Mouse (Mus musculus): ENCODE results near the gene Angptl2.

Gene Angptl2

DNA sequence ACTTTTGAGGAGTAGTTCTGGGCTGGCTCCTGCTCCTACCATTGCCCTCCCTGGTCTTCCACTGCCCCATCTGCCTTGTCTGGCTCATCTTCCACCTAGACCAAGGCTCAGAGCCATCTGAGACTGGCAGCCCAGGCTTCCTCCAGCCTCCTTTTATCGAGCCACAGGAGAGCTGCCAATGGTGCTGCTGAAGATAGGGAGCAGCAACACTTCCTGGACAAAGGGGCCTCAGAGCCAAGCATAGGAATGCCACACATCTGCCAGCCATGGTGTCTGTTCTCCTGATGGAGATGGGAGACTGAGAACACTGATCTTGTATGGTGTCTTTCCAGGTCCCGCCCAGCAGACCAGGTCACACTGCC lies 53.2 kb downstream of the Angptl2 start:
- in situ Hi-C loops (cut with MboI), result no loop called here

DNA sequence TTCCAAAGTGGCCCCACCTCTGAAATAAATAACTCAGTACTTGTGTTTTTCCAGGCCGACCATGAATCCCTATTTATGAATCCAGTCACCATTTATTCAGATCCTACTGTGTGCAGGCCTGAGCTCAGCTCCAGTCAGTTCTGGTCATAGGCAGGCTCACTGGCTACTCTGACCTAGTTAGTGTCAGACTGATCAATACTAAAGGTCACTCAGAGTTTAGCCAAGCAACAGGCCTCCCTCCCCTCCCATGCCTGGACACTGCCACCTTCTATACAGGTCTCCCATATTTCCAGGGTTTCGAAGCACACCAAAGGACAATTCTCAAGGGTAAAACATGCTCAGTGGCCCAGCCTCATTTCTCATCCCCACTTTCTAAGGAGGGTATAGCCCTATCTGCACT lies 54.7 kb downstream of the Angptl2 start:
- in situ Hi-C loops (cut with MboI), result no loop called here

DNA sequence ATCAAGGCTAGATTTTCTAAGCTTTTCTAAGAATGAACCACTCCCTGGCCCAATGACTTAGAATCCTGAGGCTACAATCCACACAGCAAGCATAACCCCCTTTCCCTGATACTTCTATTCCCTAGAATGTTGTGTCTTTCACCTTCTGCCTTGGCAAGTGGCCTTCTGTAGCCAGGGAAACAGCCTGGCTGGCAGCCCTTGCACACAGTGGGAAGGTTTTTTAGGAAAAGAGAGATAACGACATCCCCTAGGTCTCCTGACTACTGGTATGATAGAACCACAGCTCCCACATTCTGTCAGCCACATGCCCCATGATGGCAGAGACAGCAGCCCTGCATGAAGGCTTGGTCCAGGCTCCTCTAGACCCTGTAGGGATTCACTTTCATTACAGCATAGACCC lies 55.6 kb downstream of the Angptl2 start:
- in situ Hi-C loops (cut with MboI), result no loop called here

DNA sequence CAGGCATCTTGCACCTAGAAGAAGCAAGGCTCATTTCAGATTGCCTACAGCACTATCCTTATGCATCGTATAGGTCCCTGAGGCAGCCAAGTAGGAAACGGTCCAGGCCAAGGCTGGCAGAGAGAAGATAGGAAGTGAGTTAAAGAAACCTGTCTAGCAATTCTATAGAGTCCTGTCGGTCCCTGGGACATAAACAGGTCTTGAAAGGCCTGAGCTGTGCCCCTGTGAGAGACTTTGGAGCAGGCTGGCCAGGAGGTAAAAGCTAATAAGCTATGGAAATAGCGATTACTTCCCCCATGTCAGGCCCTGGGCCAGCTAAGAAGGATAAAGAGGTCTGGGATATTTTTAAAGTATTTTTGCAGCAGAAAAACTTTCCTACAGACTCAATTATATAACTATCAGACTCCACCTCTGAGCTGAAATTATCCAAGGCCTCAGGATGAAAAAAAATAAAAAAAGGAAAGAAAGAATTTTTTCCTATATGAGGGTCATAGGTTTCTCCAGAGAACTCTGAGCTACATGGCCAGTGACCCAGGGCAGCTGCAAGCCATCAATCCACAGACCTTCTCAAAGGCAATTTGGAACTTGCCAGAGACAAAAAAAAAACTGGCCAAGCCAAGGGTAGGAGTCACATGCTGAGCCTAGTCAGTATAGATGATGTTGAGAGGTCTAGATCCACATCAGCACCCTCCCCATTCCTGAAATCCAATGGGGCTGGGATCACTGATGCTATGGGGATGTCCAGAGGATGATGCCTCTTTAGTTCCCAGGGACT lies 57.0 kb downstream of the Angptl2 start:
- in situ Hi-C loops (cut with MboI), result no loop called here

- in situ Hi-C loops (cut with MboI), result no loop called here
Measured at GRCm38 (mm10) chr2:33274719-33275490, 59.0 kb downstream of the Angptl2 start.

DNA sequence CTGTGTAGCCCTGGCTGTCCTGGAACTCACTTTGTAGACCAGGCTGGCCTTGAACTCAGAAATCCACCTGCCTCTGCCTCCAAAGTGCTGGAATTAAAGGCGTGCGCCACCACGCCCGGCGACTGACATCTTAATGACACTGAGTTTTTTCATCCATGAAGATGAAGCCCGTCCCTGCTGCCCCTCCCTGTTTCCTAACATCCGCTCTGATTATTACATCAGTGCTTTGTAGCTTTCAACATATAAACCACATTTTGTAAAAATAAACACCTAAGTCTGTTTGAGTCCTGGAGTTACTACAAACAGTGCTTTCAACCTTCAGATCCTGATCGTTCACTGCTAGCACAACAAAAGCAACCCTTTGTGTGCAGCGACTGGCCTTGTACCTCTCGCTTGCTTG lies 63.9 kb downstream of the Angptl2 start:
- in situ Hi-C loops (cut with MboI), result no loop called here

GRCm38 (mm10) chr2:33280525-33280924 lies 64.7 kb downstream of the Angptl2 start:
- in situ Hi-C loops (cut with MboI), result no loop called here

DNA sequence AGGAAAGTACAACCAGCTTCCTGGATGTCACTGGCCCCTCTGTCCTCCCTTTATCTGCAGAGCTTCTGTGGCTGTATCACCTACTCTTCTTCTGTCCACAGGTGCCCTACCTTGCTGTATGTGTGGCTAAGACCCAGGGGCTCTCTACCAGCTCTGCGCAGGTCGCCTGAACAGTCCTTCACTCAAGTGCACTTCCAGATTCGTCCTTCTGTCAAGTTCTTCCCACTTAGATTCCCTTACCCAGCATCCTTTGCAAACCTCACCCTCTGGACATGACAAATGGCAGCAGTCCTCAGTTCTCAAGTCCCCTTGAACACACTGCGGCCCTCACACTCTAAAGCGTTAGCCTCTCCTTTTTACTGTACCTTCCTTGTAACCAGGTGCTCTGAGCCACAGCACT lies 65.9 kb downstream of the Angptl2 start:
- in situ Hi-C loops (cut with MboI), result no loop called here

GRCm38 (mm10) chr2:33282877-33283276 lies 67.0 kb downstream of the Angptl2 start:
- in situ Hi-C loops (cut with MboI), result no loop called here

- in situ Hi-C loops (cut with MboI), result no loop called here
Measured at GRCm38 (mm10) chr2:33283674-33284073, 67.8 kb downstream of the Angptl2 start.

DNA sequence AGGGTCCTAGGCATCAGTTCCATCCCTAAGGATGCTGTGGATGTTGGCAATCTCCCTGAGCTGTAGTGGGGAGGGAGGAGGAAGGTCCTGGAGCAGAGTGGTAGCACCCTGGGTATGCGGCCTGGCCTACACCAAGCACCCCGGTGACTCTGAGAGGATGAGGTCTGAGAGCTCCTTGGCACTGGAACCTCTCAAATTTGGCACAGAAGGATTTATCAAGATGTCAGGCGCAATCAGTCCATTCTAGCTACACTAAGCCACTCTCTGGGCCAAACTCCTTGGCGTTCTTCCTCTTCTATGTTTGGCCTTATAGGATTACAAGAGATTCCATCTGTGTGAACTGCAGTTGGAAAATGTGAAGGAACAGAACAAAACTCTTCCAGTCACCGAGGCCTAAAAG lies 73.0 kb downstream of the Angptl2 start:
- in situ Hi-C loops (cut with MboI), result no loop called here

DNA sequence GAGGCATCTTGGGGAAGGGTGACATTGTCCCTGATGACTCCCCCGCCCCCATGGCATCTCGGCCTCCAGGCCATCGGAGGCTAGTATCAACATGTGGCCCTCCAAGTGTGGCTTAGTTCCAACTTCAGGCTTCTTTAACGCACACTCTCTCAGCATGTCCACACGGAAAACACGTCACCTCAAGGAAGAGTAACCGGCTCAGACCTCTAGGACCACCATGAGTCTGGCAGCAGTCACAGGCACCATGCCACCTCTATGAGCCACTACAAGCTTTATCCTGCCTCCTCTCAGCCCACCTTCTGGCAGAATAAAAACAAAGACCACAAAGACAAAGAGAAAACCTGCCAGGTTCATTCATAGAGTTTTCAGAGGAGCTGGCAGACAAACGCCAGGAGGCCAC lies 74.6 kb downstream of the Angptl2 start:
- in situ Hi-C loops (cut with MboI), result no loop called here

DNA sequence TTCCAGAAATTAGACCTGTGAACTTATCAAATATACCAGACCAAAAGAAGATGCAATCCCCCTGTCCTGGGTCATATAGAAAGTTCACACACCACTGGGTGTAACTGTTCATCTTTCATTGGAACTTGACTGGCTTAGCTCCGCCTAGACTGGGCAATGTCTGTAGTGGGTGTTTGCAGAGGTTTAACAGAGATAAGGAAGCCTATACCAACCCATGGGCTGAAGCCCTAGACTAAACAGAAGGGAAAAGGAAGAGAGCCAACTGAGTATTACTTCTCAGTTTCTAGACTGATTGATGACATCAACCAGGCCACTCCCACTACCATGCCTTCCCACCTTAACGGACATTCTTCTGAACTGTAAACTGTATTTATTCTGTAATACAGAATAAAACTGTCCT lies 76.2 kb downstream of the Angptl2 start:
- in situ Hi-C loops (cut with MboI), result no loop called here

DNA sequence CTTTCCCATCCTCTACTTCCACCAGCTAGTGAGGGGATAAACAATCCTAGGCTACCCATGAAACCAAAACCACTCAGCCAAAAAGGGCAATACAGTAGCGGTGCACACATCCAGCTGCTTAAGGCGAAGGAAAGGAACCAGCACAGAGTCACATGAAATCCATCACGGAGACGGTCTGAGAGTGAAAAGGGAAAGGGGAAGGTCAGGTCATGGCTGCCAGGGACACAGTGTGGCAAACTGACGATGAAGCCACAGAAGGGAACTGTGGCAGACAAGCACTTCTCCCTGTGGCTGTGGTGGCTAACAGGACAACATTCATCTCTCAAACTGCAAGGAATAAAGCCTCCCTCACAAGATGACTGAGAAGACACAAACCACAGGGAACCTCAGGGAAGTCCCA lies 79.2 kb downstream of the Angptl2 start:
- in situ Hi-C loops (cut with MboI), result no loop called here

Data from mature B cell (primary cell).